Mouse (Mus musculus): ENCODE measurements at regions not wholly inside any gene's neighbourhood (a gene's known extent, or its start where the extent isn't known, plus 50 kb on each side); places are given as distances from the start of the nearest gene placed in this dataset.

DNA sequence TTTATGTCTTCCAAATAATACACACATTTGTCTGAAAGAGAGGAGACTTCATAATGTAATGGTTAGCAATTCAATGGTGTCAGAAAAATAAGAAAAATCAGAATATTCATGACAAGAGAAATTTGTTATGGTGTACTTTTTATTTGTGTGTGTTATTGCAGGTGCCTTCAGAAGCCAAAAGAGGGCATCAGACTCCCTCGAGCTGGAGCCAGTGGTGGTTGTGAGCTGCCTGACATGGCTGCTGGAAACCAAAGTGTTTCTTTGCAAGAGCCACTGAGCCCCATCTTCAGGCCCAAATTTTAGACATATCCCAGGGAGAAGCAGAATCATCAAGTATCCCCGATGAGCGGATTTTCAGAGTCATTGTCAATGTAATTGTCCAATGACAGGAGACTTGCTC lies 81.9 kb downstream of the Tm2d3 start:
- TF ChIP-seq CTCF (IDR thresholded peaks at IDR 0.05), result peak; percentile 84
- no peaks in the 10 kb centered on the region for H3K27me3 ChIP-seq
- in situ Hi-C loops (cut with MboI; ENCODE audit: low pct_unique_long_range_greater_than_20kb), result loop anchor here (5.0 kb wide), 1 partner anchor 279 kb away; no protein-coding TSS in a partner anchor

DNA sequence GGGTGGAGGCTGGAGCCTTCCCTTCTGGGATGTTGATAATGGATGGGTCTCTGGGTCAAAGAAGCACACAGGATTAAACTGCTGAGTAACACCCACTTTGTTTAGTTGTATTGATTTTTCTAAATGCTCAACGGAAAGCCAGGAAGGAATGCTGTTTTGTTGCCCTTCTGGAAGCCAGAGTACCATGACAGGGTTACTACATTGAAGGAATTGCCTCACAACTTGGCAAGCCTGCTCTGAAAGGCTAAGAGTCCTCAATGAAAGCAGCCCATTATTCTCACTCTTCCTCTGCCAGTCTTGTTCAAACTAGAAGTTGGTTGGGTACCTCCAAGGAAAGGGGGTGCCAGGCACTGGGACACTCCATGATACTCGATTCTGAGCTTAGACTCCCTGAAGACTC lies 83.0 kb downstream of the Tm2d3 start:
- ChIA-PET CTCF (interaction anchor here (1.0 to 1.3 kb wide), 2 partner anchors 9 to 158 kb away, joined by 3 read pairs; no protein-coding TSS in a partner anchor), POLR2A (no interaction called here)
- no peaks in the 10 kb centered on the region for H3K27me3 ChIP-seq
- in situ Hi-C loops (cut with MboI; ENCODE audit: low pct_unique_long_range_greater_than_20kb), result loop anchor here (5.0 kb wide), 1 partner anchor 278 kb away; no protein-coding TSS in a partner anchor
- no peak for DNase-seq (ENCODE audit: low read depth, low spot score)
- TF ChIP-seq CTCF (IDR thresholded peaks at IDR 0.05), result no peak
- ATAC-seq, result no peak

More for the DNA sequence above, 81.9 kb downstream of the Tm2d3 start:
- ChIA-PET CTCF (interaction anchor here (1.0 to 1.3 kb wide), 3 partner anchors 8 to 159 kb away, joined by 3 read pairs; no protein-coding TSS in a partner anchor), POLR2A (no interaction called here)
- DNase-seq (ENCODE audit: low read depth, low spot score), result no peak
- ATAC-seq, result no peak

DNA sequence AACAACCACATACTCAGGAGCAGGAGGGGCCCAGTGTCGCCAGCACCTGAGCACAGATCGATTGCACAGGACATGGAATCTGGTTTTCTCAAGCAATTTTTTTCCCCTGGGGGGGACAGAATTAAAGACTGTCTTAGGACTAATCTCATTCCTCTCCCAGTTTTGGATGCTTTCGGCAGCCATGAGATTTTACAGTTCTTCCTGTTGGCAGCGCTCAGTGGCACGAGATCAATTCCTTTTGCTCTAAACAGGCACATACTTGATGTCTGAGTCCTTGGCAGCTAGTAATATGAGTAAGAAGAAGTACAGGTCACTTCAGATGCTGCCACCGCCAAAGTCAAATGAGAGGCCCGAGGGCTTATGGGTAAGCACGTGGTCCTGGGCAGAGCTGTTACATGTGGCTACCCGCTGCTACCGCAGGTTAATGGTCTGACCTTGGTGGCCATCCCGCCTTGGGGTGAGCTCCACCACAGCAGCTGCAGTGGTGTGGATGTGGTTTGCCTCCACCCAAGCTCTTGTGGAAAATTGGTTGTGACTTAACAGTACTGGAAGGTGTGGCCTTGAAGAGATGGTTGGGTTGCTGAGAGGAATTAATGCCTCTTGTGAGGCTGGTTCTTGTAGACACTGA lies 83.5 kb downstream of the Tm2d3 start:
- no peak for DNase-seq (ENCODE audit: low read depth, low spot score)

DNA sequence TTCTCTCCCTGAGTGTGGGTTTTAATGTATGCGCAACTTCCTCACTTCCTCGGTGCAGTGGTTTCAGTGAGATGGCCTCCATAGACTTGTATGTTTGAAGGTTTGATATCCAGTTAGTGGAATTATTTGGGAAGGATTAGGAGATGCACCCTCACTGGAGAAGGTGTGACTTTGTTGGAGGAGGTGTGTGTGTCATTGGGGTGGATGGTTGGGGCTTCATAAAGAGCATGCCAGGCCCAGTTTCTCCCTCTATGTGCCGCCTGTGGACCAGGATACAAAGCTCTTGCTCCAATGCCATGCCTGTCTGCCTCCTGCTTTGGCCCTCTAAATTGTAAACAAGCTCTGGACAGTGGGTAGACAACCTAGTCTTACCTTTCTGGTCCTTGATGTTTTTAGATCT lies 84.0 kb downstream of the Tm2d3 start:
- no peak for TF ChIP-seq CTCF (IDR thresholded peaks at IDR 0.05)
- no peak for ATAC-seq
- in situ Hi-C loops (cut with MboI; ENCODE audit: low pct_unique_long_range_greater_than_20kb), result no loop called here
- no peaks in the 10 kb centered on the region for H3K27me3 ChIP-seq
- POLR2A ChIA-PET, result no interaction called here
- CTCF ChIA-PET, result no interaction called here
- DNase-seq (ENCODE audit: low read depth, low spot score), result no peak

More for the DNA sequence above, 83.5 kb downstream of the Tm2d3 start:
- ATAC-seq, result no peak
- in situ Hi-C loops (cut with MboI; ENCODE audit: low pct_unique_long_range_greater_than_20kb), result loop anchor here (5.0 kb wide), 1 partner anchor 278 kb away; no protein-coding TSS in a partner anchor
- no peaks in the 10 kb centered on the region for H3K27me3 ChIP-seq
- ChIA-PET CTCF (no interaction called here), POLR2A (no interaction called here)
- no peak for TF ChIP-seq CTCF (IDR thresholded peaks at IDR 0.05)

DNA sequence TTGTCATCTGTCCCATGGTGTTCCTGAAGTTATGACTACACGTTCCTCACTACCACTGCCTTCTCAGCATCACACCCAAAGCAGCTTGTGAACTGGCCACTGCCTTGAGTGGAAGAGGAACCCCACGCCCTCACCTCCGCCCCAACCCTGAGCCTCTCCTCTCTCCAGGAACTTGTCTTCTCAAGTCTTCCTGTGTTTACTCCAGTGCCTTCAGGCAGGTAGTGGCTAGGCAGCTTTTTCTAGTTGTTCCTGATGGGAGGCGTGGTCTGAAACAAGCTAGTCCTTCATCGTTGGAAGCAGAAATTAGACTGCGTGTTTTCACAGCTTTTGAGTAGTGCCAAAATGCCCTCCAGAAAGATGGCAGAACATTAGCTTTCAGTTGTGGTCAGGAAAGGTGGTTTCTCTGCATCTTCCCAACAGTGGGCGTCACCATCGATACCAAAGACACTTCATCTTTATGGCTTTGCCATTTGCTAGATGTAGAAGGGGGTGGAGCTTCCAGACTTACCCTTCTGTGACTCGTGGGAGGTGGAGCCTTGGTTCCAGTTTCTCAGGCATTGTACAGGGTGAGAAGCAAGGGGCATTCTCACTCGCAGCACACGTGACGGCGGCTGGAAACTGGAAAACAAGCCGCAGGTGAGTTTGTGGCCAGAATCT lies 81.7 kb upstream of the Pcsk6 start:
- POLR2A ChIA-PET, result interaction anchor here (0.7 kb wide), 1 partner anchor 106 kb away, joined by 3 read pairs; no protein-coding TSS in a partner anchor
- no peak for TF ChIP-seq CTCF (IDR thresholded peaks at IDR 0.05)
- DNase-seq (ENCODE audit: low read depth, low spot score) (no peak), ATAC-seq (no peak)
- CTCF ChIA-PET, result no interaction called here
- in situ Hi-C loops (cut with MboI; ENCODE audit: low pct_unique_long_range_greater_than_20kb), result no loop called here
- no peaks in the 10 kb centered on the region for H3K27me3 ChIP-seq

DNA sequence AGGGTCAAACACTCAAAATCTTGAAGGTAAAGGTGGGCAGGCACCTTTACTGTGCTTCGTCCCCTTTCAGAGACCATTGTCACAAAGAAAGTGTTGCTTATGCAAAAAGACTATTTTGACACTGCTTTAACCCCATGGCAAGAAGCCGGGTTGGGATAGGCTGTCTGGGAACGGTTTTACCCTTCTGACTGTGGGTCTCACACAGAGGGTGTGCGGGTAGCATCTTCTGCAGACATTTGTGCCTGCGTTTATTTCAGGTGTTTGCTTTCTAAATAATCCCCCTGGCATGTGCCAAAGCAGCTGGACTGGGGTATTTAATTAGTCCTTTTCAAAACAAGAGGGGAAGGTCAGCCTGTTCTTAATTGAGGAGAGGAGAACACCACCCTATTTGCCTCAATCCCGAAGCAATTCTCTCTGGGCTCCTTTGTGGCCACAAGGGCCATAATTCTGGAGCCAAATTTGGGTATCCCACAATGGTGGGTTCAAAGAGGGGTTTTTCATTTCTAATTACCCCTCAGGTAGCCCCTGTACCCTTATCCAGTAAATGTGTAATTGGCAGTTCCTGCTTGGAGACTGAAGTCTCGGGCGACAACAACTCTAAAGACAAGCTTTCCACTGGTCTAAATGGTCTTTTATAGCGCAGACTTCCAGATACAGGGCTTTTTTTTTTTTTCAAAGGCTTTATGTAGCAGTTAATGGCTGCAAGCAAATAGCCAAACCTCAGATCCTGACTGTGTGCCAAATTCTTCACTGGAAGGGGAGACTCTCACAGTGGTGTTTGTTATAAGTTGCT lies 80.8 kb upstream of the Pcsk6 start:
- H3K27me3 ChIP-seq, result no peaks in the 10 kb centered on the region
- no peak for TF ChIP-seq CTCF (IDR thresholded peaks at IDR 0.05)
- in situ Hi-C loops (cut with MboI; ENCODE audit: low pct_unique_long_range_greater_than_20kb), result no loop called here
- ChIA-PET POLR2A (no interaction called here), CTCF (no interaction called here)
- DNase-seq (ENCODE audit: low read depth, low spot score), result no peak
- ATAC-seq, result no peak

DNA sequence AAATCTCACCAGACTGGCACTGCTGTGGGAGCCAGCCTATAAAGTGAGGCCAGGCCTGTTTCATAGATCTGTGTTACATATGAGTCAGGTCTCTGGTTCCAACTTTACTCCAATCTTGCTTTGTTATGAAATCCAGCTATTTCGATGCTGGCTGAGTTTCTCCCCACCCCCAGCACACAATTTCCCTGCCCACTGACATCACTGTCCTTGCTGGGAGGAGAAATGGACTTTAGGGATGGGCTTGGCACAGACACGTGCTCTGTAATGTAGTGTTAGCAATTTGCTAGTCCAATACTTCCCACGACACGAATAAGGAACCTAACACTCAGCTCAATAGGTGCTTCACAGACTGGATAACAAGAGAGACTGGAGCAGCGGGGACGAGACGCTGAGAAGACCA lies 79.5 kb upstream of the Pcsk6 start:
- TF ChIP-seq CTCF (IDR thresholded peaks at IDR 0.05), result no peak
- no peak for DNase-seq (ENCODE audit: low read depth, low spot score)
- in situ Hi-C loops (cut with MboI; ENCODE audit: low pct_unique_long_range_greater_than_20kb), result no loop called here
- ChIA-PET POLR2A (interaction anchor here (0.6 kb wide), 1 partner anchor 215 kb away, joined by 4 read pairs; no protein-coding TSS in a partner anchor), CTCF (no interaction called here)
- H3K27me3 ChIP-seq, result no peaks in the 10 kb centered on the region
- no peak for ATAC-seq

DNA sequence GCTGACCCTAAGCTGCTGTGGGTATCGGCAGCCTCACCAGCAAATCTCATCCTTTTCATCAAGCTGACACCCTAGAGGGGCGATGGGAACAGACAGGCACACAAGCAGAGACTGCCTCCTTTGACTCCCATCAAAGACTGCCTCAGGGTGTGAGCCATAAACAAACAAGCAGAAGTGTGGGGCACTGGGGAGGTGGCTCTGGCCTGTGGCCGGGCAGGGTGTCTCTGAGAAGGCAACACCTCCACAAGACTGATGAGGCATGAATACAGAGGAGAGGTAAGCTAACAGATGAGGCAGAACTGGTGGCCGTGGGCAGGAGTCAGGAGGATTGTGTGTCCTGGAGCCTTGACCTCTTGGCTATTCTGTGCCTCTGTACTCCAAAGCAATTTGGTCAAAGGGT lies 77.8 kb upstream of the Pcsk6 start:
- no peaks in the 10 kb centered on the region for H3K27me3 ChIP-seq
- ChIA-PET POLR2A (no interaction called here), CTCF (no interaction called here)
- in situ Hi-C loops (cut with MboI; ENCODE audit: low pct_unique_long_range_greater_than_20kb), result no loop called here
- ATAC-seq, result no peak
- no peak for DNase-seq (ENCODE audit: low read depth, low spot score)
- TF ChIP-seq CTCF (IDR thresholded peaks at IDR 0.05), result no peak

DNA sequence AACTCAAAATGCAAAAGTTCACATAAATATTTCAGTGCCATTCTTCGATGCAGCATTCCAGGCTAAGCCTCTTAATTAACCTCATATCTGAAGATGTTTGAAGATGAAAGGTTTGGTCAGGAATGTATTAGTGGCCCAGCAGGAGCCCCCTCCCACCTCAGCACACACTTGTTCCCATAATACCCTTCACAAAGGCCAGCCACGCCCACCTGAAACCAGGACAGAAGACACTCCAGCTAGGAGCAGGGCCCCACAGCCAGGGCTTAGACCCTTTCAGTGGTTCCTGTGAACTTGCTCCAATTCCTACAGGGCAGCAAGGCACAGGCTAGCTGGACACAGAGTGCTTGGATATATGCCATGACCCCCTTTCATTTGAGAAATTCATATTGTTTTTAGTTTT lies 74.6 kb upstream of the Pcsk6 start:
- POLR2A ChIA-PET, result no interaction called here
- no peaks in the 10 kb centered on the region for H3K27me3 ChIP-seq
- ATAC-seq (no peak), DNase-seq (ENCODE audit: low read depth, low spot score) (no peak)
- in situ Hi-C loops (cut with MboI; ENCODE audit: low pct_unique_long_range_greater_than_20kb), result no loop called here
- CTCF ChIA-PET, result interaction anchor here (1.5 kb wide), 1 partner anchor 99 kb away, joined by 3 read pairs; no protein-coding TSS in a partner anchor
- no peak for TF ChIP-seq CTCF (IDR thresholded peaks at IDR 0.05)

DNA sequence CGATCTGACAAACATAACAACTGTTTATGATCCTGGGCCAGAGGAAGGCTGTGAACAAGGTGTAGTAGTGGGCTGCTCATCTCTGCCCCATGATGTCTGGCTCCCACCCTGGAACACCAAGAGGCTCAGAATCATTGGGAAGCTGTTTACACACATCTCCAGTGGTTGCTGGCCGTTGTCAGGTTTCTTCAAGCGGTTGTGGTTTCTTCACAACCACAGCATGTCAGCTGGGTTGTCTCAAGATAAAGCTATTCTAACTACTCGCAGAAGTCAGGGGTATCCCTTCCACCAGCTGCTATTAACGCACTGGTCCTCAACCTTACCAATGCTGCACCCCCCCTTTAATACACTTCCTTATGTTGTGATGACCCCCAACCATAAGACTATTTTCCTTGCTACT lies 73.7 kb upstream of the Pcsk6 start:
- CTCF ChIA-PET, result interaction anchor here (1.5 kb wide), 1 partner anchor 98 kb away, joined by 3 read pairs; no protein-coding TSS in a partner anchor
- ATAC-seq, result no peak
- H3K27me3 ChIP-seq, result no peaks in the 10 kb centered on the region
- in situ Hi-C loops (cut with MboI; ENCODE audit: low pct_unique_long_range_greater_than_20kb), result no loop called here
- no peak for TF ChIP-seq CTCF (IDR thresholded peaks at IDR 0.05)
- POLR2A ChIA-PET, result no interaction called here
- no peak for DNase-seq (ENCODE audit: low read depth, low spot score)

DNA sequence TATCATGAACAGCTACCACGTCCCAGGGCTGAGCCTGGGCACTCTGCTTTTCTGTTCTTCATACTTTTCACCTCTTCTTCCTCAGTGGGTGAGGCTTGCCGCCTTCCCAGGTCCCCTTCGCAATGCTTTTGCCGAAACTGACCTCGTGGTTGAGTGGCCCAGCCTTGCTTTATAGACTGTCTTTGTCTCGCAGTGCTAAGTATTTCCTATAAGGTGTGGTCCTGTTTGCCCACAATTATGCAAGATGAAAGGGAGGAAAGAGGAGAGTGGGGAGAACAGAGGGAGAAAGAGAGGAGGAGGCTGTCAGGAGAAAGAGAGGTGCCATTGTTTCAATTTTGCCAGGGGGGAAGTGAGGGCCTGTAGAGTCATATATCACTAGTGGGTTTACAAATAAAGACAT lies 71.3 kb upstream of the Pcsk6 start:
- no peaks in the 10 kb centered on the region for H3K27me3 ChIP-seq
- POLR2A ChIA-PET, result no interaction called here
- ATAC-seq, result no peak
- CTCF ChIA-PET, result no interaction called here
- no peak for TF ChIP-seq CTCF (IDR thresholded peaks at IDR 0.05)
- DNase-seq (ENCODE audit: low read depth, low spot score), result no peak
- in situ Hi-C loops (cut with MboI; ENCODE audit: low pct_unique_long_range_greater_than_20kb), result no loop called here

All from Patski (cell line).